Mouse (Mus musculus) left cerebral cortex, adult 9 months (tissue): Measurements from ENCODE around the gene Mgme1.

Experiments used
- DNase-seq, 2 experiments: peaks; one replicate each; pipeline ENCODE4 v3.0.0; 2022; ENCODE audit warnings: low spot score in 2 of 2

Mgme1 gene

DNA sequence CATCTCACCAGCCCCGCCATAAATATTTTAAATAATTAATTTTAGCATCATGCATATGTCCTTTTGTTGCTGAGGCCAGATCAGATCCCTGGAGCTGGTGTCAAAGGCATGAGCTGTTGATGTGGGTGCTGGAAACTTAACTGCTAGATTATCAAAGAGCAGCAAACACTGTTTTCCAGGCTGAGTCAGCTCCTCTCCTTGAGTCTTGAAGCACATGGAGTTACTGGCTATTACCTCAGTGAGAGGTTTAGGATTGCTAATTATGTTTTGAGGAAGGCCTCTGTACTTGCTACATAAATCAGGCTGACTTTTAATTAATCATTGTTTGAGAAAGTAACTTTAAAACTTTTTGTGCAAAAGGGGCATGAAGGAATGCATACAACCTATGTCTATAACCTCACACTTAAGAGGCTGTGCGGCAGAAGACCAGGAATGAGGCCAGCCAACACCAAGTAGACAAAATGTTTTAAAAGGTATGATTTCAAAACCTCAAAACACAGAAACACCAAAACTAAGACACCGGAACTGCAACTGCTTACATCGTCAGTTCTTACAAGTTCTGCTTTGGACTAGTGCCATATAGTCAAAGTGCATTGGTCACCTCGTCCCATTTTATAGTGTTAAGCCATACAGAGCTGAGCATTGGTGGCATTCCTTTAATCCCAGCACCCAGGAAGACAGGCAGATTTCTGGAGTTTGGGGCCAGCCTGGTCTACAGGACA, 5.9 kb upstream of the Mgme1 start:
- no peak for DNase-seq

DNA sequence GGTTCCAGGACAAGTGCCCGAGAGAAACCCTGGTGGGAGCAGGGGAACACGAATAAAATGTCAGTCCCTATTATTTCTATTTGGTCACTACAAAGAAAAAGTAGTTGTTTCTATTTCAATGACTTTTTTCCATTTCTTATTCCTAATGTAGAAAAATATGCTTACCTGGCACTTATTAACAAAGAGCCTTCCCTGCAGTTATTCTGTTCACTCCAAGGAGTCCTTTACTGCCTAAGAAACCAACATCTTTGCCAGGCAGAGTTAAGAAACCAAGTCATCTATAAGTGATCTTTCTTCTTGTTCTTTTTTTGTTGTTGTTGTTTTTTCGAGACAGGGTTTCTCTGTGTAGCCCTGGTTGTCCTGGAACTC, 5.4 kb upstream of the Mgme1 start:
- no peak for DNase-seq

- peak in 1 of 2 experiments; percentile 17 for DNase-seq
These were observed 4.4 kb upstream of the Mgme1 start for GRCm38 (mm10) chr2:144265916-144266683.

- no peak for DNase-seq
These were observed 3.3 kb upstream of the Mgme1 start for GRCm38 (mm10) chr2:144267004-144267730.

GRCm38 (mm10) chr2:144267731-144268015, 2.8 kb upstream of the Mgme1 start:
- DNase-seq, result peak in 1 of 2 experiments; percentile 34

GRCm38 (mm10) chr2:144268446-144269305, 1.8 kb upstream of the Mgme1 start:
- no peak for DNase-seq

DNA sequence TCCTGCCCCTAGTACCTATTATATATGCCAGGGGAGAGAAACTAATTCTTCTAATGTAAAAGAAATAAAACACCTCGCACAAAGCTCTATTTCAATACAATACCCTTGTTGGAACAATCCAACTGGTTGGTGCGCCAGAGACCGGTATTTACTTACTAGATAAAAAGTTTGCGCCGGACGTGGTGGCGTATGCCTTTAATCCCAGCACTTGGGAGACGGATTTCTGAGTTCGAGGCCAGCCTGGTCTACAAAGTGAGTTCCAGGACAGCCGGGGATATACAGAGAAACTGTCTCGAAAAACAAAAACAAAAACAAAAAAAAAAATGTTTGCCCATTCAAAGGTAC, 1.2 kb upstream of the Mgme1 start:
- no peak for DNase-seq

- no peak for DNase-seq
These were observed 586 bp upstream of the Mgme1 start for GRCm38 (mm10) chr2:144269679-144270475.

DNA sequence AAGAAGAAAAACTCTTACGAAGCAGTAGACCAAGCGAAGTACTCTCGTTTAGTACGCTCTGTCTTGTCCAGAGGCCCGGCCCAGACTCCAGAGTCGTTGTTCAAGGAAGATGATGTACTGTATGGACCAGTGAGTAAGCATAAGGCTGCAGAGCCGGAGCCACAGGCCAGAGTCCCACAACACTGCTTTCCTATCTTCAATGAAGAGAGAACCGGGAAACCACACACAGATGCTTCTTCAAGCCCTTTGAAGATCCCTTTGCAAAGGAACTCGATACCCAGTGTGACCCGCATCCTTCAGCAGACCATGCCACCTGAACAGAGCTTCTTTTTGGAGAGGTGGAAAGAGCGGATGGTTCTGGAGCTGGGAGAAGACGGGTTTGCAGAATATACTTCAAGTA, 1.6 kb downstream of the Mgme1 start:
- DNase-seq, result no peak

GRCm38 (mm10) chr2:144274741-144275140, 4.3 kb downstream of the Mgme1 start:
- DNase-seq, result no peak

GRCm38 (mm10) chr2:144276885-144277284, 6.4 kb downstream of the Mgme1 start:
- no peak for DNase-seq

GRCm38 (mm10) chr2:144279742-144280141, 9.3 kb downstream of the Mgme1 start:
- DNase-seq, result no peak

- DNase-seq, result no peak
These were observed 10.1 kb downstream of the Mgme1 start for GRCm38 (mm10) chr2:144280568-144280967.

DNA sequence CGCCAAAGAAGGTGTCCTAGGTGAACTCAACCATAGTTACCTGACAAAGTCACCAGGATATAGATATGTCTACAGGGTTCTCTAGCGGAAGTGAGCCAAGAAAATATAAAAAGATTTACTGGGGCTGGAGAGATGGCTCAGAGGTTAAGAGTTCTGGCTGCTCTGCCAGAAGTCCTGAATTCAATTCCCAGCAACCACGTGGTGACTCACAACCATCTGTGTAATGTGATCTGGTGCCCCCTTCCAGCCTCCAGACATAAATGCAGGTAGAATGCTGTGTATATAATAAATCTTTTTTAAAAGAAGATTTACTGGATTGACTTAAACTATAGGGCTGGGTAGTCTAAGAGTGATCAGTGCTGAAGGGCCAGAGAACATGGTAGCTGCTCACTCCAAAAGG, 11.0 kb downstream of the Mgme1 start:
- no peak for DNase-seq

GRCm38 (mm10) chr2:144290321-144290720, 19.9 kb downstream of the Mgme1 start:
- no peak for DNase-seq

GRCm38 (mm10) chr2:144291600-144292305, 21.3 kb downstream of the Mgme1 start:
- DNase-seq, result peak; percentile 64 to 85

- DNase-seq, result no peak
These were observed 24.8 kb downstream of the Mgme1 start for GRCm38 (mm10) chr2:144295145-144295735.

GRCm38 (mm10) chr2:144299749-144300669, 29.5 kb downstream of the Mgme1 start:
- peak in 1 of 2 experiments; percentile 53 for DNase-seq

GRCm38 (mm10) chr2:144301101-144301500, 30.6 kb downstream of the Mgme1 start:
- DNase-seq, result no peak
